Mouse (Mus musculus) hindbrain, embryonic 12.5 days (tissue): Measurements from ENCODE around the gene Xrcc5. TPM values are rescaled to one million over a fixed set of nuclear protein-coding genes. Genes with fewer than 3 reads are reported as not detected.

ENCODE experiments used
- ATAC-seq: fragments of 200-750 bp; cut with Nextera tagmentation; 2 replicates; pipeline ENCODE4 v1.8.0; 2017; ENCODE audit warnings: moderate TSS enrichment; ENCODE audit not compliant: low FRiP score
- H3K27ac ChIP-seq: fragments of 300-500 bp; sonication (generic); 2 replicates; pipeline ENCODE4 v1.5.1; 2016; ENCODE audit warnings: mild to moderate bottlenecking
- H3K27me3 ChIP-seq: fragments of 300-500 bp; sonication (generic); 2 replicates; pipeline ENCODE4 v1.6.1; 2016; ENCODE audit warnings: mild to moderate bottlenecking
- H3K36me3 ChIP-seq: fragments of 300-500 bp; sonication (generic); 2 replicates; pipeline ENCODE4 v1.6.1; 2016; ENCODE audit warnings: mild to moderate bottlenecking
- H3K4me1 ChIP-seq: fragments of 300-500 bp; sonication (generic); 2 replicates; pipeline ENCODE4 v1.6.1; 2016
- H3K4me2 ChIP-seq: fragments of 300-500 bp; sonication (generic); replicated peaks from 2 replicates; pipeline ENCODE4 v1.6.1; 2016; ENCODE audit warnings: mild to moderate bottlenecking
- H3K4me3 ChIP-seq: fragments of 300-500 bp; sonication (generic); 2 replicates; pipeline ENCODE4 v1.5.1; 2016; ENCODE audit warnings: mild to moderate bottlenecking
- H3K9ac ChIP-seq: fragments of 300-500 bp; sonication (generic); 2 replicates; pipeline ENCODE4 v1.6.1; 2016; ENCODE audit warnings: mild to moderate bottlenecking, moderate library complexity
- H3K9me3 ChIP-seq: fragments of 300-500 bp; sonication (generic); replicated peaks from 2 replicates; pipeline ENCODE4 v1.6.1; 2016; ENCODE audit warnings: mild to moderate bottlenecking
- WGBS: fragments of 180-500 bp; shearing (Covaris S2); methylation state at CpG from one replicate; pipeline ENCODE4 v1.1.7; 2016; 5-methylcytosine and 5-hydroxymethylcytosine counted together
- polyA plus RNA-seq: library from polyadenylated mRNA; unstranded; fragments of >200 nt; fragmentation: Nextera tagmentation; extraction: Ambion mirVana; gene quantifications from 2 replicates; pipeline ENCODE4 v1.2.1, GENCODE M21; 2016

Xrcc5 gene
- polyA plus RNA-seq, 1 experiment from 2014 or later, result 44.0 TPM

- H3K4me3 ChIP-seq, result no peak overlapping the region
- 89% methylated on average over 7 of the region's 7 CpGs for WGBS
- no peaks in the 10 kb centered on the region for H3K4me1 ChIP-seq
- no peak for ATAC-seq
- H3K27ac ChIP-seq, result no peak overlapping the region
- H3K9ac ChIP-seq, result no peak overlapping the region
- no peaks in the 10 kb centered on the region for H3K36me3 ChIP-seq
- no peak overlapping the region for H3K4me2 ChIP-seq
- H3K27me3 ChIP-seq, result no peaks in the 10 kb centered on the region
- H3K9me3 ChIP-seq, result no peaks in the 10 kb centered on the region
Observed at GRCm38 (mm10) chr1:72429107-72429807, 122.0 kb downstream of the Xrcc5 start.

- Histone ChIP-seq H3K9me3 (no peaks in the 10 kb centered on the region), H3K36me3 (no peaks in the 10 kb centered on the region), H3K4me1 (no peaks in the 10 kb centered on the region), H3K27me3 (no peaks in the 10 kb centered on the region), H3K27ac (no peak overlapping the region), H3K9ac (no peak overlapping the region), H3K4me2 (no peak overlapping the region), H3K4me3 (no peak overlapping the region)
- no peak for ATAC-seq
- 90% methylated on average over 1 of the region's 1 CpGs for WGBS
Observed at GRCm38 (mm10) chr1:72432579-72432978, 125.4 kb downstream of the Xrcc5 start.

GRCm38 (mm10) chr1:72434510-72434909, 127.3 kb downstream of the Xrcc5 start:
- 58% methylated on average over 3 of the region's 3 CpGs for WGBS
- no peak overlapping the region for H3K4me2 ChIP-seq
- H3K36me3 ChIP-seq, result no peaks in the 10 kb centered on the region
- H3K27ac ChIP-seq, result no peak overlapping the region
- no peaks in the 10 kb centered on the region for H3K9me3 ChIP-seq
- peaks cover 4% of the 10 kb centered on the region; the same call in 1 of the 2 replicates for H3K4me1 ChIP-seq
- H3K4me3 ChIP-seq, result no peak overlapping the region
- no peak overlapping the region for H3K9ac ChIP-seq
- H3K27me3 ChIP-seq, result no peaks in the 10 kb centered on the region
- ATAC-seq, result no peak

- WGBS, result 77% methylated on average over 5 of the region's 5 CpGs
- H3K27me3 ChIP-seq, result no peaks in the 10 kb centered on the region
- no peaks in the 10 kb centered on the region for H3K36me3 ChIP-seq
Observed at GRCm38 (mm10) chr1:72436967-72437366, 129.7 kb downstream of the Xrcc5 start.

GRCm38 (mm10) chr1:72439146-72439545, 131.9 kb downstream of the Xrcc5 start:
- Histone ChIP-seq H3K4me1 (peaks cover 5% of the 10 kb centered on the region; the same call in 1 of the 2 replicates), H3K27ac (no peak overlapping the region), H3K9ac (no peak overlapping the region), H3K9me3 (no peaks in the 10 kb centered on the region), H3K4me2 (no peak overlapping the region), H3K4me3 (no peak overlapping the region), H3K36me3 (no peaks in the 10 kb centered on the region), H3K27me3 (no peaks in the 10 kb centered on the region)
- WGBS, result 73% methylated on average over 8 of the region's 8 CpGs
- no peak for ATAC-seq

More at GRCm38 (mm10) chr1:72436967-72437366, 129.7 kb downstream of the Xrcc5 start:
- no peak overlapping the region for H3K9ac ChIP-seq
- H3K4me1 ChIP-seq, result peaks cover 5% of the 10 kb centered on the region; the same call in 1 of the 2 replicates
- no peak overlapping the region for H3K27ac ChIP-seq
- no peaks in the 10 kb centered on the region for H3K9me3 ChIP-seq
- no peak overlapping the region for H3K4me3 ChIP-seq
- no peak for ATAC-seq
- no peak overlapping the region for H3K4me2 ChIP-seq

- Histone ChIP-seq H3K27me3 (no peaks in the 10 kb centered on the region), H3K4me3 (no peak overlapping the region), H3K9ac (no peak overlapping the region), H3K4me2 (no peak overlapping the region), H3K36me3 (no peaks in the 10 kb centered on the region), H3K4me1 (peaks cover 5% of the 10 kb centered on the region; the same call in 1 of the 2 replicates), H3K9me3 (no peaks in the 10 kb centered on the region), H3K27ac (no peak overlapping the region)
- WGBS, result 86% methylated on average over 2 of the region's 2 CpGs
- no peak for ATAC-seq
Observed at GRCm38 (mm10) chr1:72442747-72443146, 135.5 kb downstream of the Xrcc5 start.

Other genes with a start within 250 kb of the Xrcc5 start
- 11.9 and 12.9 TPM in 2 replicates for gene Mreg, start 95.1 kb upstream of the Xrcc5 start, polyA plus RNA-seq
- 13.2 and 16.5 TPM in 2 replicates for gene Pecr, start 23.1 kb upstream of the Xrcc5 start, polyA plus RNA-seq
- gene Tmem169, start 23.1 kb upstream of the Xrcc5 start, polyA plus RNA-seq, result 31.0 and 36.0 TPM in 2 replicates
- gene March4, start 229.5 kb downstream of the Xrcc5 start, polyA plus RNA-seq, result 2.9 and 4.3 TPM in 2 replicates